Mouse (Mus musculus): ENCODE results near the gene Cldn6.
A peak's percentile ranks its signal among the peaks of the same experiment; 100 is the strongest.

The Cldn6 gene

GRCm38 (mm10) chr17:23679127-23679835, at the start of gene Cldn6:
Gene Cldn6, plus strand, starts transcription at chr17:23679249.
- no peak for DNase-seq (ENCODE audit: low spot score in 2 of 2)

GRCm38 (mm10) chr17:23630195-23631020, 48.6 kb upstream of the Cldn6 start:
- peak; percentile 73 to 90 for DNase-seq (ENCODE audit: low spot score in 2 of 2)

- DNase-seq (ENCODE audit: low spot score in 2 of 2), result no peak
These were observed 47.8 kb upstream of the Cldn6 start for GRCm38 (mm10) chr17:23631241-23631640.

GRCm38 (mm10) chr17:23644613-23645495, 34.2 kb upstream of the Cldn6 start, which contains the start of gene Mmp25:
Gene Mmp25, minus strand, starts transcription at chr17:23645277.
- DNase-seq (ENCODE audit: low spot score in 2 of 2), result no peak

GRCm38 (mm10) chr17:23645894-23646293, 33.2 kb upstream of the Cldn6 start:
- no peak for DNase-seq (ENCODE audit: low spot score in 2 of 2)

GRCm38 (mm10) chr17:23651363-23651762, 27.7 kb upstream of the Cldn6 start:
- no peak for DNase-seq (ENCODE audit: low spot score in 2 of 2)

- DNase-seq (ENCODE audit: low spot score in 2 of 2), result no peak
These were observed 25.7 kb upstream of the Cldn6 start for GRCm38 (mm10) chr17:23653324-23653723.

- no peak for DNase-seq (ENCODE audit: low spot score in 2 of 2)
These were observed 25.0 kb upstream of the Cldn6 start for GRCm38 (mm10) chr17:23654001-23654400.

- no peak for DNase-seq (ENCODE audit: low spot score in 2 of 2)
These were observed 24.6 kb upstream of the Cldn6 start for GRCm38 (mm10) chr17:23654410-23654809.

GRCm38 (mm10) chr17:23658450-23658849, 20.6 kb upstream of the Cldn6 start:
- DNase-seq (ENCODE audit: low spot score in 2 of 2), result no peak

GRCm38 (mm10) chr17:23660117-23660875, 18.8 kb upstream of the Cldn6 start, which contains the start of gene Bicdl2:
Gene Bicdl2, plus strand, starts transcription at chr17:23660506.
- DNase-seq (ENCODE audit: low spot score in 2 of 2), result peak in 1 of 2 experiments; percentile 80

- no peak for DNase-seq (ENCODE audit: low spot score in 2 of 2)
These were observed 18.2 kb upstream of the Cldn6 start for GRCm38 (mm10) chr17:23660876-23661200.

- DNase-seq (ENCODE audit: low spot score in 2 of 2), result peak in 1 of 2 experiments; percentile 76
These were observed 17.5 kb upstream of the Cldn6 start for GRCm38 (mm10) chr17:23661526-23661925.

- DNase-seq (ENCODE audit: low spot score in 2 of 2), result no peak
These were observed 14.5 kb upstream of the Cldn6 start for GRCm38 (mm10) chr17:23664556-23665021.

GRCm38 (mm10) chr17:23665511-23665910, 13.5 kb upstream of the Cldn6 start:
- DNase-seq (ENCODE audit: low spot score in 2 of 2), result no peak

GRCm38 (mm10) chr17:23670516-23671074, 8.5 kb upstream of the Cldn6 start:
- DNase-seq (ENCODE audit: low spot score in 2 of 2), result no peak

GRCm38 (mm10) chr17:23671519-23671918, 7.5 kb upstream of the Cldn6 start:
- no peak for DNase-seq (ENCODE audit: low spot score in 2 of 2)

- no peak for DNase-seq (ENCODE audit: low spot score in 2 of 2)
These were observed 6.3 kb upstream of the Cldn6 start for GRCm38 (mm10) chr17:23672761-23673160.

- DNase-seq (ENCODE audit: low spot score in 2 of 2), result peak; percentile 84 to 92
These were observed 5.5 kb upstream of the Cldn6 start, which contains the start of the genes Hcfc1r1 and Thoc6 for GRCm38 (mm10) chr17:23673424-23674073. Gene Hcfc1r1, plus strand, starts transcription at chr17:23673596. Gene Thoc6, minus strand, starts transcription at chr17:23673882.

Measured in spleen, postnatal 4 days (tissue).